Mouse (Mus musculus): ENCODE measurements around the gene Bco1.
A peak's percentile ranks its signal among the peaks of the same experiment; 100 is the strongest.

The Bco1 gene

DNA sequence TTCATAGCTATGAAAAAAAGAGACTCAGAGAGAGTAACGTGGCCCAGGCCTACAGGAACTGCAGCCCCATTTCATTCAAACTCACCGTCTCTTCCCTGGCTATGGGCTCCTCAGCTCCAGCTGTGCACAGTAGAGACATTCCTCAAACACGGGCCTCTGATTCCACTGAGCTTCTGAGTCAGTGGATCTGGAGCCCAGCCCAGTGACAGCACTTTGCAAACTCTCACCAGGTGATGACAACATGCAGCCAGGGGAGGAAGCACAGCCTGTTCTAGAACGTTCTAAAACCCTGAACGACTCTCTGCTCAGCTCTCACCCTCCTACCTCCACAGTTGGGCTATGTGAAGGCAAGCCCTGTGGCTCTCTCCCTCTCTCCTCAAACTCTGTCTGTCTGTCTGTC, 1.6 kb upstream of the Bco1 start:
- DNase-seq = no peak

DNA sequence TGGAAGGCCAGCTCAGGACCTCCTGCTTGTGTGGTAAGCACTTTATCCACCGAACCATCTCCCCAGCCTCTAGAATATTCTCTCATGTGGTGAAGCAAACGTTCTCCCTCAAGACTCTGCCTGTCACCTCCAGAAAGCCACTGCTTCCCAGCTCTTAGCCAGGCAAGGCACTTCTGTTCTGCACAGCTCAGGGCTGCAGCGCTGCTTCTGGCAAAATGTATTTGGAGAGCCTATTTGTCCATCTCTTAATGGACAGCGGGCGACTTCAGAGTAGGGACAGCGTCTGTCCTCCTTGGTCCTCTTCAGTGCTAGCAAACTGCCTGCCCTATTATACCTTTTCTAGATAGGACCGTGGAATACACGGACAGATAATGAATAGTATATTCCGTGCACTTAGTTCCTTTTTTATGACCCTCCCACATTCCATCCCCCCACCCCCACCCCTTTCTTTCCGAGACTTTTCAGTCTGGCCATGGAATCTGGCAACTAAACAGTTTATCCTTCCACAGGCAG, 1.5 kb downstream of the Bco1 start:
- no peak for DNase-seq

DNA sequence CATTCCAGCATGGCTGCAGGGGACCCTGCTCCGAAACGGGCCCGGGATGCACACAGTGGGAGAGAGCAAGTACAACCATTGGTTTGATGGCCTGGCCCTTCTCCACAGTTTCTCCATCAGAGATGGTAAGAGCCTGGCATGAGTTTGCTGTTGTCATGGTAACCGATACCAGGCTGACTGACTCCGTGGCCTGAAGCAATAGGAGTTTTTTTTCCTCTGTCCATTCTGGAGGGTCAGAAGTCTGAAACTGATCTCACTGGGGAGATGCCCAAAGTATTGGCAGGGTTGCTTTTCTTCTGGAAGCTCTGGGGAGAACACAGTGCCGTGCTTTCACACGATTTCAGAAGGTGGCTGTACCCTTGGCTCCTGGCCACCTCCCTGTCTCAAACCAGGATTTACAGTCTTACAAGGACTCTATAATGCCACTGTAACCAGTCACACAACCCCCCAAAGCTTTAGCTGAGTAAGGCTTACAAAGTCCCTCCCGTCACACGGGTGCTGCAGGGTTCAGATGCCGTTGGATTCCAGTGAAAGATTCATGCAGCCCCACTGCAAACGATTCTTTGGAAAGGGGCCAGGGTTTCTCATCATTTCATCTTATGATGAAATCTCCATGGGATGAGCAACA, 2.0 kb downstream of the Bco1 start:
- no peak for DNase-seq

DNA sequence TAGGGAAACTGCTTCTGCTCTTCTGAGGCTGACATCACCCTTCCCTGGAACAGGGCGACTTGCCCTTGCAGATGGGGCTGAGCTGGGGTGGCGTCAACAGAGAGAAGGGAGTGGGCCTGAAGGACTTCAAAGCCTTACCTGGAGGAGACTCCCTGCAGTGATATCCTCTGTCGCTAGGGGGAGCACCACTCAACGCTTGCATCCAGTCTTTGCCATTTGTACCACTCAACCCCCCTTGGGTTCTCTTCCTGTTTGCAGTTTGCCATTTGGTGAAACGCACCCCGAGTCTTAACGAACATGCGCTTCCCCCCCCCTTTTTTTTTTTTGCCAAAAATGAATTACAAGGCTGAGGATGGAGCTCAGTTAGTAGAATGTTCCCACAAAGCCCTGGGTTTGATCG, 11.9 kb downstream of the Bco1 start:
- peak; percentile 42 to 81 for DNase-seq

DNA sequence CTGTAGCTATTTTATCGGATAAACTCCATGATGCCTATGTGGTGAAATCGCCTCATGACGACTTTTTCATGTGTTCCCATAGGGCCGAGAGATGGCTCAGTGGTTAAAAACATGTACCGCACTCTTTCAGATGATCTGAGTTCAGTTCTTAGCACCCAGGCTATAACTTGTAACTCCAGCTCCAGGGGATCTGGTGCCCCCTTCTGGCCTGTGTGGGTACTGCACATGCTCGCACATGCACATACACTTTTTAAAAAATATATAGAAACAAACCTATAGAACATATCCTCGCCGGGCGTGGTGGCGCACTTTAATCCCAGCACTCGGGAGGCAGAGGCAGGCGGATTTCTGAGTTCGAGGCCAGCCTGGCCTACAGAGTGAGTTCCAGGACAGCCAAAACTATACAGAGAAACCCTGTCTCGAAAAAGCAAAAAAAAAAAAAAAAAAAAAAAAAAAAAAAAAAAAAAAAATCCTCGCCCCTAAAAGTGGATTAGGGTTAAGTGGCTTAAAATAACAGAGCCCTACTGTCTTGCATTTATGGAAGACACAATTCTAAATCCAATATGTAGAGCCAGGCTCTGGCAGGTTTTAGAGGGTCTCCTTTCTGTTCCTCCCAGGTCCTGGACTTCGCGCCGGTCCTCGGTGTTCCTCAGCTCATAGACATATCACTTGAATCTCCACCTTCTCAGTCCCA, 13.5 kb downstream of the Bco1 start:
- DNase-seq = no peak

DNA sequence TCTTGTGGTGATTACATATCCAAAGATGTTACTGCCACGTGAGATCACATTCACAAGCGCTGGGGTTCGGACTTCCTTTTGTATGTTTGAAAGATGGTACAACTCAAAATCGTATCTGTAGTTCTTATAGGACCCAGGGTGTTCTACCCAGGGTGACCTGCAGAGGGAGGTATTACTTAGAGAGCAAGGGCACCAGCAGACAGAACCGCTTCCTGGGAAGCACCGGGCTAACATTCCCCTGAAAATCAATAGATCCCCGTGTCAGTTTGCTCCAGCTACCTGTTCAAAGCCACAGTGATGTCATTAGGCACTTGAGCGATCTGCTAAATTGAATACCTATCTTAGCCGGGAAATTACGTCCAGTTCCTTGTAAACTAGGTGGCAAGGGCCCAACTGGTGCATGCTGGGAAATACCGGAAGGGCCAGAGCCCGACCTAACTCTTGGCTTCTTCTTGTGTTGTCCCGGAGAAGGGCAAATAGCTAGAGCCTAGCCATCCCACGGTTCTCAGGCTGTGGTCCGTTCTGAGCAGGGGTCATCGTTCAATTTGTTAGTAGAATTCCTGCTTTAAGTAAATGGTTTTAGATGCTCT, 14.2 kb downstream of the Bco1 start:
- DNase-seq = peak; percentile 70 to 89

DNA sequence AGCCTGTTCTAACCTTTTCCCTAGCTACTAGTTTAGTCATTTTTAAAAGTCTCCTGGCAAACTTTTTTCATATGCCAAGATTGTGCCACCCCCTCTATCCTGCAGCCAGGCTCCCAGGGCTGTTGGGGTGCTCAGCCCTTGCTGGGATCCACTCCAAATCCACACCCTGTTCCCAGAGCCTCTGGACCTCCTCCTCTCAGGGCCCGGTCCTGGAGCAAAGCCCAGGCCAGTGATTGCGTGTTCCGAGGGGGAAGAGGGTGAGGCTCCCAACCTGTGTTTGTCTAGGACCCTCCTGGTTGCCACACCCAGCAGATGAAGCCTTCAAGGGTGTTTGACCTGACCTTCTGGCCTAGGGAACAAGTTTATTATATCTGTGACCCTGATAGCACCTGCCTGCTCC, 16.0 kb downstream of the Bco1 start:
- DNase-seq = no peak

DNA sequence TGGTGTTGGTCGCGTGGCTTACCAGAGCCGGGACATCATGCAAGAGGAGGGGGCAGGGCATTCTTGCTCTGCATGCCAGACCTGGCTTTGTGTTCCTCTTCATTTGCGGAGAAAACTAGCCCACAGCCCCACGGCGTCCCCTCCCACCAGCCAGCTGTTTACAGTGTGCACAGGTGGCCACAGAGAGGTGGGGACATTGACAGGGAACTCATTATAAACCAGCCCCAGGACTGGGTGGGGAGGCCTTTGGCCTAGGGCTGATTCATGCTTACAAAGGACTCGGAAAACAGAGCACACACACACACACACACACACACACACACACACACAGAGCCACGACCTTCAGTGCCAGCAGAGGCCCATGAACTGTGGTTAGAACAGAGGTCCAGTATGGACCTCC, 16.6 kb downstream of the Bco1 start:
- no peak for DNase-seq

DNA sequence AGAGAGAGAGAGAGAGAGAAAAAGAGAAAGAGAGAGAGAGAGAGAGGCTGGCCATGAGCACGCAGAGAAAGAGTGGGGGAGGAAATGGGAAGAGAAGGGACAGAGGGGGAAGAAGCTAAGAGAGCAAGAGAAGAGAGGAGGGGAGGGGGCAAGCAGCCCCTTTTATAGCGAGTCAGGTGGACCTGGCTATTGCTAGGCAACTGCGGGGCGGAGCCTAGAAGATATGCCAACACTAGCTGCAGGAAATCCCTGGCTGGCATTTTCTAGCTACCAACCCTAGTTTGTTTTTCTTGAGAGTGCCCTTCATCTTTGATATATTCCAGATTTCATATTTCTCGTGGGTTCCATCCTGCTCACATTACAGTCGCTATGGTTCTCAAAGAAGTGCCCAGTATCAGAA, 19.4 kb downstream of the Bco1 start:
- no peak for DNase-seq

DNA sequence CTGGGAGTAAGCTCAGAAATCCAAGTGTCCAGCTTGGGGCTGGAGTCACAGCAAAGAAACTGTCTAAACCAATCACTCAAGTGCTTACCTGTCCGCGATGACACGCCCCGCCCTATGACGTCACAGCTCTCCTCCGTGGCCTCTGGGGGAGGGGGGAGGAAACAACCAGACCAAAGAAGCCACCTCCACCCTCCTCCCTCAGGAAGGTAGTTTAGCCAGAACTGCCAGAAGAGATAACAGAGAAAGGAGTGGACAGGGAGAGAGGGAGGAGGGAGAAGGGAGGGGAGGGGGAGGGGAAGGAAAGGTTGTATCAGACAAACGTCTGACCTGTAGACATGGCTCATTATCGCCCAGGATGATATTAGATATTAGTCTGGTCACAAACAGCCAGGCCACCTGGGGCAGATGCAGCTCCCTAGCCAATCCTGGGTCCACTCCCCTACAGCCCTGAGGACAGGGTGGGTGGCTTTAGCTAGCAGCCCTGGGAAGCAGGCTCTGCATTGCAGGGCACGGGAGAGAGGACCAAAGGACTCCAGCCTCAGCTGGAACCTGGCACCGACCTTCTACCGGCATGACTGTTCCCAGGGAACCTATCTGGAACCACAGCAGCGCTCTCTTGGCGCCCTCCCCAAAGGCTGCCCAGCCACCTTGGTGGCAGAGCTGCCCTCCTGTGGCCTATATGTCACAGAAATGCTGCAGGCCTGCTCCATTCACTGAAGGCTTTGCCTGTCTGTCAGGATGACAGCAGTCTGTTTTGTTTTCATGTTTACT, 20.2 kb downstream of the Bco1 start:
- DNase-seq = peak in 1 of 2 experiments; percentile 25

DNA sequence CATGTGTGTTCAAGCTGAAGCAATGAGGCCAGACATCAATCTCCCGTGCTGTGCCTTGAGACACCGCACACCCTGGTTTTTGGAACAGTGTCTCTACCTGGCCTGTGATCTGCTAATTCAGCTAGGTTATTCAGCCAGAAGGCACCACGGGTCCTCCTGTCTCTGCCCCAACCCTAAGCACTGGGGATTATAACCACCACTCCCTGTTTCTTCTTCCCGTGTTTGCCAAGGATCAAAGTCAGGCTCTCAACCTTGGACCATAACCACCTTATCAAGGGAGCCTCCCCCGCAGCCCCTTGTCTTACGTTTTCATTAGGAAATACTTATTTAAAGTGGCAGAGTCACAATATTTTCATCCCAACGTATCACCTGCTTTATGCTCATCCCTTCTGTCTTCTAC, 20.9 kb downstream of the Bco1 start:
- no peak for DNase-seq

DNA sequence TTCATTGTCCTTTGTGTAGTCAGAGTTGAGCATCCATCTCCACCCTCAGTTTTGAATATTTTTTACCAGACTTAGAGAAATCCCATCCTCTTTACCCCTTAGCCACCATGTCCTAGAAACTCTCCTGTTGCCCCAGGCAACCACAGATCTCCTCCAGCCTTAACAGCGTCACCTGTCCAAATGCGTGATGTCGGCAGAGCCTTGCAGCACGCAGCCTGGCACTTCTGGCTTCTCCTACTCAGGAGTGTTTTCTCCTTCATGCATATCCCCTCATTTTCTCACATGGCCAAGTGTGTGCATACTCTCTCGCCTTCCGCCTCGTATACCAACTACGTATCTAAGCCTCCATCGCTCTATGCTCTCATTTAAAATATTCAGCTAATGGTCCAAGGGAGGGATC, 22.8 kb downstream of the Bco1 start:
- DNase-seq = no peak

DNA sequence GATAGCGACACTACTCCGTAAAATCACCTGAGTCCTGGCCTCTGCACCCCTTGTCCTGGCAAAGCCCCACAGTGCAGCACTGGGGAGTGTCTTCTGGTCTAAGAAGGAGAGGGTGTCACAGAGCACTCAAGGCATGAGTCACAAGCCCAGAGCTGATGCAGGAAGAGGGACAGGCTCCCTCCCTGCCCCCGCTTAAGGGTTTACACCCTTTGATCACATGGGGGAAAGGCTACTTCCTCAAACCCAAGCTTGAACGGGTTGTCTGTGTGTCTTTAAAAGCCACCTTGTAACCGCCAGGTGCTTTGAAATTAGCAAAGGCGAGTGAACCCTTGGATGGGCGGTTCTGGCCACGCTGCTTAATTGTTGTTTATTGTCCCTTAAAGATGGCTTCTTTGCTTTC, 25.6 kb downstream of the Bco1 start:
- no peak for DNase-seq

DNA sequence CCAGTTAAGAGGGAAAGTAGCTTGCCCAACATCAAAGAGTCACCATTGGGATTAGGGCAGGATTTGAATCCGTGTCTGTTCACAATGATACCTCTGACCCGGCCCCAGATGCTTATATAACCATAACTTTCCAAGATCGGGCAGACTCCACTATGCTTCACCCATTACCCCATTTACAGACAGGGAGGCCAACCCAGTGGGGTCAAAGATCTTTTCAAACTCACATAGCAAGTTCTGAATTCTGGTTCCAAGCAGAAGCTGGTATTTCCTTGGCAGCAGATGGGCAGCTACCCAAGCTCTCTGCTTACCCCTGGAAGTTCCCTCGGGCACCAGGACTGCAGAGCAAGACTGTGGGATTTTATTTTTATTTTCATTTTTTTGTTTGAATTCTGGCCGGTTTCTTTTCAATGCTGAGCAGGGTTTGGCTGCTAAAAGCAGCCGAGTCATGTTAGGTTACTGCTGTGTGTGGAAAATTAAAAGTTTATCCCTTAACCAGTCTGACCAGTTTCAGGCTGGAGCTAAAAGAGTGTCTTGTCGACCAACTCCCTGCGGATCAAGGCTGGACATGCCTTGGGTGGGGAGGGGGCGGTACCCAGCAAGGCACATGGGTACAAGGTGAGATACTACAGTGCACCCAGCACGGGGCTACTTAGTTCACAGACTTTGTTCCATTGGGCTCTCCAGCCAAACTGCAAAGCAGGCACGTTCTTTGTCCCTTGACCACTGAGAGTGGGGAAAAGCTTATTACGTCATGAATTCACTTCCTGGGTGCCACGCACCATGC, 28.4 kb downstream of the Bco1 start:
- peak; percentile 41 to 70 for DNase-seq

DNA sequence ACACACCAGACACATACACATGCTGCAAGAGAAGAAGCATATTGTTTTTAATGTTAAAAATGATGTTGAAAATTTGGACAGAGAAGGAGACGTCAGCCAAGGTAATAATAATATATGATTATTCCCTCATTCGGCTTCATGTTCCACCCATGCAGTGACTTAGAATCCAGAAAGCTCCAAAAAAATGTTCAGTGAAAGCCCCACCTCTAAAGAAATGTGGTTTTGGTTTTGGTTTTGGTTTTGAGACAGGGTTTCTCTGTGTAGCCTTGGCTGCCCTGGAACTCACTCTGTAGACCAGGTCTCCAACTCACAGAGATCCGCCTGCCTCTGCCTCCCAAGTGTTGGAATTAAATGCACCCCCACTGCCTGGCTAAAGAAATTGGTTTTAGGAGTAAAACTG, 30.2 kb downstream of the Bco1 start:
- DNase-seq = no peak

DNA sequence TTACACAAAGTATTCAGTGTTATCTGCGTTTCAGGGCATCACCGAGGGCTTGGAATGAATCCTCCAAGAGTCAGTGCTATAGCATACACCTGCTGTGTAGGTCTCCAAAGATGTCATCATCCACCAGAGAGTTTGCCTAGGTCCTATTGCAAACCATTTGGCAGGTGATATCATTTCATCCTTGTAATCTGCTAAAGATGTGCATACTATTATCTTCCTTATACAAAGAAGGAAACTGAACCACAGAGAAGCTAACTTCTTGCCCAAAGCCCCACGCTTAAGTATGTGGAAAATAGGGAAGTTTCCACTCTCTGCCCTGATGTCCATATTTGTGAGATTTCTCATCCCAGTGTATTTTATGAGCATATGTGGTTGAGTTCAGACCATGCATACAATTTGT, 30.8 kb downstream of the Bco1 start:
- DNase-seq = no peak

DNA sequence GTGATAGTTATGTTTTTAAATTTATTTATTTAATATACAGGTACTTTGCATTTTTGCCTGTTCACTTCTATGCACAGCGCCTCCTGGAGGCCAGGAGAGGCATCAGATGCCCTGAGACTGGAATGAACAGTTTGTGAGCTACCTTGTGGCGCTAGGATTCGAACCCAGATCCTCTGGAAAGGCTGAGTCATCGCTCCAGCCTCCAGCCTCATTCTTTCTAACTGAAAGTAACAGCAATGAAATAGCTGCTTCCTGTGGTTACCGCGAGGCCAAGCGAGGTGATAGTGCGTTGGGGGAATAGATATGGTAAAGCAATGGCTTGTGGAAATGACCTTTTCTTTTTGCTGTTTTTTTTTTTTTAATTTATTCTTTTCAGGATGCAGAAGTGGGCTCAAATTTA, 31.4 kb downstream of the Bco1 start:
- DNase-seq = no peak

DNA sequence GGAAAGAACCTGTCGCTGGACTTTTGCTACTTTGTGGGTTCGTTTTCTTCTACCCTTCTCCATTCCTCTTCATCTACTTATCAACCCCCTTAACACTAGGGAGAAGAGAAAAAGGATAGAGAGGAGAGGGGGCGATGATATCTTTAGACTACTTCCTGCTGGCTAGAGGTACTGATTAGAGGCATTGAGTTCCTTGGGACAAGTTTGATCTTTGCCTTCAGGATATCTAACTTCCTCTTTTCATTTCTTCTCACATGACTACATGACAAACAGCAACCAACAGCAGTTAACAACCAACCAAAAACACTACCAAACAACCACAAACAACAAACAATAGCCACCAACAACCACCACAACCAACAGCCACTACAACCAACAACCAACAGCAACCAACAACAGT, 38.0 kb downstream of the Bco1 start:
- DNase-seq = no peak

DNA sequence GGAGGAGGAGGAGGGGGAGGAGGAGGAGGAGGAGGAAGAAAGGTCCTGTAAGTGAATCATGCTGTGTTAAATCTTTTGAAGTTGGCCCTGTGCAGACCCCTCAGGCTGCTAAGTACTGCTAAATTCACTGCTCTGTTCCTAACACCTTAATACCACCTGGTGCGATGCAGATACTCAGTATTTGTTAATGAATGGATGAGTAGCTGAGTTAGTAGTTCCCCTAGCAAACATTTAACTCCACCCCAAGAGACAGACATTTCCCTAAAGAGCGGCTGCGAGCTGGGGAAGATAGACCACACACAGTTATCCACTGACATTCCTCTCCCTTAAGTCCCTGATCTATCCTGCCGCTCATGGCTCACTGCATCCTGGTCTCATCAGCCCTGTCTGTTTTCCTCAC, 40.7 kb downstream of the Bco1 start:
- DNase-seq = no peak

DNA sequence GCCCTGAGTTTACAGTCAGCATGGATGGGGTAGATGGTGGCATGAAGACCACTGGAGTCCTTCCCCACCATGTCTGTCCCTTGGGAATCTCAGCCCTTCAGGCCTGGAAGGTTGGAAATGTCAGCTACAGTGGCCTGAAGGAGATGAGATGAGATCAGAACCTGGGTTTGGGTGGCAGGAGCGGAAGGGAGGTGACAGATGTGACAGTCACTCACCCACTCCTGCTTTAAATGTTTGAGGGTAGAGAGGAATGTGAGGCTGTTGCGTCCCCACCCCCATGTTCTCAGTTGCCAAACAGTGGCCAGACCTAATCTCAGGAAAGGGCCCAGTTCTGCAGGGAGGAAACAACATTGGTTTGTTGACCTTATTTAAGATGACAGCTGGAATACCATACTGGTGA, 41.1 kb downstream of the Bco1 start:
- no peak for DNase-seq

DNA sequence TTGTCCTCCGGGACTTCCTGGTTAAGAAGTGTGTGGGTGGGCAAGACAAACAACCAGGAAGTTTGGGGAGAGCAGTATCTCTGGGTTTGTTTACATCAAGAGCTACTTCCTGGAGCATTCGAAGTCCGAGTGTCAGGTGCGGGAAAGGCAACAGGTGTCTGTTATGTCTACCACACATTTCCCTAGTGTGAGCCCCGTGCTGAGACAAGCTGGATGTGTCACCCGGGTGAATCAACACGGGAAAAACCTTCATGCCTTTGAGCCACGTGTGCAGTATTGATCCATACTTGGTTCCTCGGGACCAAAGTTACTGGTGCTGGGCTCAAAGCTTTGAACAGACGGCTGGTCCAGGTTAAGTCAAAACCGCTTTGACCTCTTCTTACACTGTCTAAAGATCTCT, 41.7 kb downstream of the Bco1 start:
- no peak for DNase-seq

DNA sequence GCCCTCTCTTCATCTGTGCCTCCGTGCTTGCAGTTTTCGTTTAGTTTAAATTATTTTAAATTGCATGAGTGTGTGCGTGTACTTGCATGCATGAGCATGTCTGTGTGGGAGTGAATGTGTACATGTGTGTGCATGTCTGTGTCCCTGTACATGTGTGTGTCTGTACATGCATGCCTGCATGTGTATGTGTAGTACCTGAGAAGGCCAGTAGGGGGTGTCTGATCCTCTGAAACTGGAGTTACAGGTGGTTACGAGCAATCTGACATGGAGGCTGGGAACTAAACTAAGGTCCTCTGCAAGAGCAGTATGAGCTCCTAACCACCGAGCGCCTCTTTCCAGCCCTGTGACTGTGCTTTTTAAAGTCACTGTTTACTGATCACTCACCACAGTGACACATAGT, 52.9 kb downstream of the Bco1 start:
- DNase-seq = no peak

DNA sequence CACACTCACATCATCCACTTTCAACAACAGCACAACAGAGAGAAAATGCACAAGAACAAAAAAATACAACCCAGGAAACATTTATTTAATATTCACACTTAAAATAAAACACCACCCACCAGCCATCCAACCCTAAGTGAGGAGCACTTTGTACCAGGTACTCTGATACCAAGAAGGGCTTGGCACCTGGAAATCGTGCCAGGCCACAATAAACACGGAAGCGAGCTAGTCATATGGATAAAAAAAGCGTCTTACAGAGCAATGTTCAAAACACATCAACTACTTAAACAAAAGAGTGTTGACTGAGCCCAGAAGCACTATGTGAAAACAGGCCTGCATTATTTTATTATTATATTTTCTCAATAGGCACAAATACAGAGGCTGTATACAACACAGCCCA, 60.5 kb downstream of the Bco1 start:
- DNase-seq = no peak
